Mouse (Mus musculus) spleen, adult 2 months (tissue): ENCODE measurements around the gene Pcsk7. TPM values are rescaled to one million over a fixed set of nuclear protein-coding genes. Genes with fewer than 3 reads are reported as not detected.
A peak's percentile ranks its signal among the peaks of the same experiment; 100 is the strongest.

Experiments
- DNase-seq, 2 experiments: peaks; one replicate each; pipeline versions ENCODE4 v3.0.0 to v3.0.0-alpha.2; 2012 to 2021; ENCODE audit warnings: low spot score in 2 of 2, low read depth in 1 of 2
- H3K27ac ChIP-seq: fragments of 200-500 bp; 2 replicates; pipeline ENCODE4 v1.5.1; 2012; ENCODE audit warnings: low read length, inconsistent platforms; ENCODE audit not compliant: insufficient read depth
- H3K27me3 ChIP-seq: fragments of 200-500 bp; 2 replicates; pipeline ENCODE4 v1.6.1; 2012; ENCODE audit warnings: mild to moderate bottlenecking, moderate library complexity, low read length, inconsistent platforms; ENCODE audit not compliant: control insufficient read depth, insufficient read depth
- H3K36me3 ChIP-seq: fragments of 200-500 bp; 2 replicates; pipeline ENCODE4 v1.6.1; 2012; ENCODE audit warnings: mild to moderate bottlenecking, low read length, inconsistent platforms; ENCODE audit not compliant: control insufficient read depth, insufficient read depth
- H3K4me1 ChIP-seq: fragments of 200-500 bp; 2 replicates; pipeline ENCODE4 v1.6.1; 2011; ENCODE audit warnings: inconsistent platforms; ENCODE audit not compliant: control insufficient read depth, insufficient read depth, insufficient read length
- H3K4me3 ChIP-seq: fragments of 200-500 bp; 2 replicates; pipeline ENCODE4 v1.5.1; 2011; ENCODE audit warnings: mild to moderate bottlenecking, inconsistent platforms; ENCODE audit not compliant: insufficient read depth, insufficient read length; ENCODE audit errors: extremely low read depth
- CTCF ChIP-seq: fragments of 200-500 bp; IDR thresholded peaks from 2 replicates; pipeline ENCODE4 v1.5.1; 2011; ENCODE audit warnings: mild to moderate bottlenecking, inconsistent platforms; ENCODE audit not compliant: insufficient read depth, insufficient read length, insufficient replicate concordance; ENCODE audit errors: extremely low read depth
- POLR2A ChIP-seq: fragments of 200-500 bp; IDR thresholded peaks from 2 replicates; pipeline ENCODE4 v1.6.1; 2011; ENCODE audit warnings: low read depth, low read length, inconsistent platforms
- WGBS: fragments of 180-500 bp; shearing (Covaris S2); methylation state at CpG from one replicate; pipeline ENCODE4 v1.1.7; 2018; 5-methylcytosine and 5-hydroxymethylcytosine counted together
- polyA plus RNA-seq: library from polyadenylated mRNA; depleted of rRNA; stranded (reverse); fragments of >200 nt; gene quantifications from 2 replicates; pipeline ENCODE4 v1.2.3, GENCODE M21; 2012

Pcsk7 gene
- polyA plus RNA-seq, 1 experiment = 23.8 TPM

DNA sequence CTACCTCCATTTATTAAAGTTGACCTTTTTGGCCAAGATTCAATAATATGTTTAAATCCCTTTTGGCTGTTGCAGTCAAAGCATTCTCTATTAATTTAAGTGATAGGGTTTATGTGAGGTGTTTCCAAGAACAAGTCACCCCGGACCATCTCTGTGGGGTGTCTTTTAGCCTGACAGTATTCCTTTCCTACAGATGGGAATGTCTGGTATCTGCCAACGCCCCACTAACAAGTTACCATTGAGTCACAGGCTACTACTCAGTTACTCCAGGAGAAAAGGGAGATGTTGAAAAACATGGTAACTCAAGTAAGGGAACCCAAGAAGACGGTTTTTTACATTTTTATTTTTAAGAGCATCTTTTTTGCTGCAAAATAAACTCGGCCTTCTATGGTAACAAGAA lies 1.1 kb upstream of the Pcsk7 start:
- no peak overlapping the region for H3K4me3 ChIP-seq
- no peak for DNase-seq
- no peak overlapping the region for H3K27ac ChIP-seq
- peaks cover 5% of the 10 kb centered on the region for H3K4me1 ChIP-seq
- peaks cover 10% of the 10 kb centered on the region for H3K36me3 ChIP-seq
- WGBS = 81% methylated on average over 4 of the region's 4 CpGs
- TF ChIP-seq POLR2A = no peak
- TF ChIP-seq CTCF = no peak
- H3K27me3 ChIP-seq = no peaks in the 10 kb centered on the region

DNA sequence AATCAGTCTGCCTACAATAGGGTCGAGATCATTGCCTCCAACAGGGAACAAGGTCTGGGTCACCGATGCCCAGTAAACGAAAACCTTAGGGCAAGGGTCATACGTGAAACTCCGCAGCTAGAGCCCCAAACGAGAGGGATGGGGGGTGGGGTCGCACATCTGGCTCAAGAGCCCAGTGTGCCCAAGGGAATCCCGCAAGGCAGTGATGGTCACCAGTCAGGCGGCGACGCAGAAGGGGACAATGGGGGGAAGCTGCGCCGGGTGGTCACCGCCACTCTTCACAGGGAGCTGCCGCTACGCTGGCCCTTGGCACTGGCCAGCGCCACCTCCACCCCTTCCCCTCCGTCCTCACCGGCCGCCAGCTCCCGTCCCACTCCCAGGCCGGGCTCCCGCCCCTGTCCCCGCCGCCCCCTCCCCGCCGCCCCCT lies 473 bp upstream of the Pcsk7 start:
- no peak for DNase-seq
- peak overlapping the region; percentile 25 for H3K27ac ChIP-seq

DNA sequence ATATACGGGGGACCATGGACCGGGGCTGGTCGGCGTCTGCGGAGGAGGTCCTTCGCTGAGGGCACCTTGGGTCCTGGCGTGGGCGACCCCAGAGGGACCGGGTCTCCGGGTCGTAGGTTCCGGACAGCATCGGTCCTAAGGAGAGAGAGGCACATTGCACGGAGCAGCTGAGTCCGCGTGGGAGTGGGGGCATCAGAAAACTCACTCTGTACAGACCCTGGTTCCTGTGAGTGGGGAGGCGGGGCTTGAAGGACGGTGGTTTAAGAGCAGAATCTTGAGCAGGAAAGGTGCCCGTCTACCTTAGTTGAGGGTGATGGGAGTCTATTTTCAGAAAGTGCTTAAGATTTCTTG lies 756 bp downstream of the Pcsk7 start:
- peaks cover 19% of the 10 kb centered on the region for H3K36me3 ChIP-seq
- no peaks in the 10 kb centered on the region for H3K27me3 ChIP-seq
- no peak for TF ChIP-seq POLR2A
- no peak for TF ChIP-seq CTCF
- DNase-seq = no peak
- WGBS = 0% methylated on average over 19 of the region's 19 CpGs
- peak overlapping the region; percentile 98 for H3K27ac ChIP-seq
- peaks cover 5% of the 10 kb centered on the region for H3K4me1 ChIP-seq
- peak overlapping the region; percentile 93 for H3K4me3 ChIP-seq

More for the DNA sequence above, 473 bp upstream of the Pcsk7 start:
- Histone ChIP-seq H3K36me3 (peaks cover 15% of the 10 kb centered on the region), H3K27me3 (no peaks in the 10 kb centered on the region), H3K4me1 (peaks cover 5% of the 10 kb centered on the region), H3K4me3 (peak overlapping the region; percentile 93)
- TF ChIP-seq POLR2A (no peak), CTCF (no peak)
- 2% methylated on average over 19 of the region's 27 CpGs for WGBS

DNA sequence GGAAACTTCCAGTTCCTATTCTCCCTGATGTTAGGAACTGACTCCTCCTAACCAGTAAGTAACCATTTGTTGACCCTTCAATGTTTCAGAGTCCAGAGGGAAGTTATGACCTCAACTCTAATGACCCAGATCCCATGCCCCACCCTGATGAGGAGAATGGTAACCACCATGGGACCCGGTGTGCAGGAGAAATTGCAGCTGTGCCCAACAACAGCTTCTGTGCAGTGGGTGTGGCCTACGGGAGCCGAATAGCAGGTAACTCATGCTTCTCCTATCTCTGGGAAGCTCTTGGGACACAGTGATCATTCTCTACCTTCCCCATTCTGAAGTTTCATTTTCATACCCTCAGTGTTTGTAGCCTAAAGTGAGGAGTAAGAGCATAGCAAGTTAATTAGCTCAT lies 4.7 kb downstream of the Pcsk7 start:
- TF ChIP-seq CTCF (no peak), POLR2A (no peak)

DNA sequence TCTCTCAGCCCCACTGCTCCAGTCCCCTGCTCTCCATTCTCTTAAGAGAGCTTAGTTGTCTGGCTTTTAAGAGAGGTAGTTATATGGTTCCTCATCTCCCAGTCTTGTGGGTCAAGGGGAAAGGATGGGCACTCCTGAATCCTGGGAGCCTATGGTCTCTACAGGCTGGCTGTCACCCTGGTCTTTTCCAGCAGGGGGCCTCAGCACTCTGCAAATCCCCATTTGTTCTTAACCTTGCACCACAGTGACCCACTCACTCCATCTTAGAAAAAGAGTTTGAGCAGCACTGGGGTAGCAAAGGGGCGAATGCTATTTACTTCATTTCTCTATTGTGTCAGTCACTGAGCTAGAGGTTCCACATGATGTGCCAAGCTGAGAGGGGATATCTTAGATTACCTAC lies 5.4 kb downstream of the Pcsk7 start:
- TF ChIP-seq POLR2A (no peak), CTCF (peak; percentile 57; the same call in 1 of the 2 replicates)
- Histone ChIP-seq H3K4me1 (peaks cover 5% of the 10 kb centered on the region), H3K4me3 (no peak overlapping the region), H3K27ac (no peak overlapping the region), H3K27me3 (no peaks in the 10 kb centered on the region), H3K36me3 (peaks cover 44% of the 10 kb centered on the region)
- DNase-seq = peak in 1 of 2 experiments; percentile 51
- 66% methylated on average over 1 of the region's 1 CpGs for WGBS

More for the DNA sequence above, 4.7 kb downstream of the Pcsk7 start:
- Histone ChIP-seq H3K27ac (no peak overlapping the region), H3K36me3 (peaks cover 44% of the 10 kb centered on the region), H3K27me3 (no peaks in the 10 kb centered on the region), H3K4me3 (no peak overlapping the region), H3K4me1 (peaks cover 5% of the 10 kb centered on the region)
- 89% methylated on average over 3 of the region's 3 CpGs for WGBS
- DNase-seq = no peak

DNA sequence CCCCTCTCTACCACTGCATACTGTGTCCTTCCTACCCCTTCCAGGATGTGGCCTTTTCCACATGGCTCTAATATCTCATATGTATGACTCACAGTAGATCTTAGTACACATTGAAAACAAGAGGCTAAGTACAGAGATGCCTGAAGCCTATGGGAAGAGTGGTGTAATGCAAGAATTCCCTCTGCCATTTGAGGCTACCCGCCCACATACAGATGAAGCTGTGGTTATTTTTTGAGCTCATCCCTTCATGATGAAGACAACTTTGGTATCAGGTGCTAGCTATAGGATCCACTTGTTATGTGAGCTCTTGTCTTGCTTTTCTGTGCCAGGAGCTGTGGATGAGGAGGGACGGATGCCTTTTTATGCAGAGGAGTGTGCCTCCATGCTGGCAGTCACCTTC lies 9.4 kb downstream of the Pcsk7 start:
- WGBS = 91% methylated on average over 2 of the region's 2 CpGs
- TF ChIP-seq CTCF (no peak), POLR2A (no peak)
- H3K4me1 ChIP-seq = no peaks in the 10 kb centered on the region
- no peak overlapping the region for H3K27ac ChIP-seq
- no peaks in the 10 kb centered on the region for H3K27me3 ChIP-seq
- no peak overlapping the region for H3K4me3 ChIP-seq
- no peak for DNase-seq
- H3K36me3 ChIP-seq = peaks cover 52% of the 10 kb centered on the region

DNA sequence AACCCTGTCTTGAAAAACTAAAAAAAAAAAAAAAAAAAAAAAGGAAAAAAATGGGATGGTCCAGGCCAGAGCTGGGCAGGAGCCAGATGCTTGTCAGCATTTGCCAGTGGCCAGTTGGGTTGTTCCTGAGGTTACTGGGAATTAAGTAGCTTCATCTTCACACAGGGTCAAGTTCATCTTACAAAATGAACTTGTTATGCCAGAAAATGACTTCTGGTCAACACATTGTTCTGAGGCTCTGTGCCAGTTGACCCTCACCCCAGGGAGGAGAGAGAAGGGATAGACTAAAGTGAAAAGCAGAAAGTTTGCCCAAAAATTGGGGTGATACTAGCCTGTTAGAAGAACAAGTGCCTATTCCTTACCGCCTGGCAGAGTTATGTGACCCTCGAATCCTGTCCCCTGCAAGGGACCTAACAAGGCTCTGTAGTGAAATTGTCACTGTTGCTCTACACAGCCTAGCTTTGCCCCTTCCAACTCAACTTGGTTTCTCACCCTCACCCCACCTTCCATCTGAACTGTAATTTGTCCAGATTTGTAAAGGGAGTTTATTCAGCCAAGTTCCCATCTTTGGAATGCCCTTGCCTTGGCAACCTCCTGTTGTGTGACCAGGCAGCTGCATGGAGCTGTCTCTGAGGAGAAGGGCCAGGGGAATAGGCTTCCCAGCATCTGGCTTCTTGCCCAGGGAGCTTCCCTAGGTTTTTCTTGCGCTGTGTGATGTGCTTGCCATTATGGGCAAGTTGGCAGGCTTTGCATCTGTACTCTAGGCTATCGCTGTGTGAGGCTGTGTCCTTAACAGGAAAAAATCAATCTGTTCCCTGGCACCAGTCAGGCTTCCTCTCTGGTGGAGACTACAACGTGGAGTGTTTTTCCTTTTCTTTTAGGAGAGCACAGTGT lies 11.0 kb downstream of the Pcsk7 start:
- no peaks in the 10 kb centered on the region for H3K27me3 ChIP-seq
- no peaks in the 10 kb centered on the region for H3K4me1 ChIP-seq
- no peak for DNase-seq
- H3K4me3 ChIP-seq = no peak overlapping the region
- WGBS = 87% methylated on average over 5 of the region's 5 CpGs
- H3K27ac ChIP-seq = peak overlapping the region; percentile 14; the same call in 1 of the 2 replicates
- TF ChIP-seq CTCF (no peak), POLR2A (no peak)
- peaks cover 53% of the 10 kb centered on the region for H3K36me3 ChIP-seq
